Mouse (Mus musculus) heart, embryonic 11.5 days (tissue): ENCODE results near the gene Git2. TPM values are rescaled to one million over a fixed set of nuclear protein-coding genes. Genes with fewer than 3 reads are reported as not detected.
A peak's percentile ranks its signal among the peaks of the same experiment; 100 is the strongest.

Experiments
- ATAC-seq: fragments of 200-750 bp; cut with Nextera tagmentation; replicated peaks from 2 replicates; pipeline ENCODE4 v1.8.0; 2017; ENCODE audit warnings: moderate library complexity; ENCODE audit not compliant: insufficient number of reproducible peaks, low FRiP score, low TSS enrichment
- H3K27ac ChIP-seq: fragments of 300-500 bp; sonication (generic); 2 replicates; pipeline ENCODE4 v1.5.1; 2014; ENCODE audit warnings: mild to moderate bottlenecking, low read depth, low read length
- H3K27me3 ChIP-seq: fragments of 300-500 bp; sonication (generic); 2 replicates; pipeline ENCODE4 v1.6.1; 2014; ENCODE audit warnings: mild to moderate bottlenecking, low read length, mixed read lengths; ENCODE audit not compliant: control insufficient read depth, insufficient read depth
- H3K36me3 ChIP-seq: fragments of 300-500 bp; sonication (generic); 2 replicates; pipeline ENCODE4 v1.6.1; 2014; ENCODE audit warnings: mild to moderate bottlenecking, low read length, moderate library complexity, mixed read lengths; ENCODE audit not compliant: control insufficient read depth, insufficient read depth
- H3K4me1 ChIP-seq: fragments of 300-500 bp; sonication (generic); 2 replicates; pipeline ENCODE4 v1.6.1; 2014; ENCODE audit warnings: low read length; ENCODE audit not compliant: control insufficient read depth, insufficient read depth
- H3K4me2 ChIP-seq: fragments of 300-500 bp; sonication (generic); 2 replicates; pipeline ENCODE4 v1.6.1; 2014; ENCODE audit warnings: mild to moderate bottlenecking, moderate library complexity
- H3K4me3 ChIP-seq: fragments of 300-500 bp; sonication (generic); 2 replicates; pipeline ENCODE4 v1.5.1; 2014; ENCODE audit warnings: low read depth, low read length
- H3K9ac ChIP-seq: fragments of 300-500 bp; sonication (generic); 2 replicates; pipeline ENCODE4 v1.6.1; 2014; ENCODE audit warnings: mild to moderate bottlenecking, low read depth, low read length, moderate library complexity
- H3K9me3 ChIP-seq: fragments of 300-500 bp; sonication (generic); replicated peaks from 2 replicates; pipeline ENCODE4 v1.6.1; 2016; ENCODE audit warnings: low read length; ENCODE audit not compliant: control insufficient read depth
- WGBS: fragments of 180-500 bp; shearing (Covaris S2); extraction: QIAGEN DNeasy Blood & Tissue Kit; methylation state at CpG from one replicate; pipeline ENCODE4 v1.1.7; 2014; ENCODE audit not compliant: insufficient replicate concordance; 5-methylcytosine and 5-hydroxymethylcytosine counted together
- polyA plus RNA-seq: library from polyadenylated mRNA; unstranded; fragments of >200 nt; fragmentation: Nextera tagmentation; extraction: Ambion mirVana; gene quantifications from 2 replicates; pipeline ENCODE4 v1.2.1, GENCODE M21; 2014

The Git2 gene
- polyA plus RNA-seq, 1 experiment from 2014 or later, result 30.6 TPM

DNA sequence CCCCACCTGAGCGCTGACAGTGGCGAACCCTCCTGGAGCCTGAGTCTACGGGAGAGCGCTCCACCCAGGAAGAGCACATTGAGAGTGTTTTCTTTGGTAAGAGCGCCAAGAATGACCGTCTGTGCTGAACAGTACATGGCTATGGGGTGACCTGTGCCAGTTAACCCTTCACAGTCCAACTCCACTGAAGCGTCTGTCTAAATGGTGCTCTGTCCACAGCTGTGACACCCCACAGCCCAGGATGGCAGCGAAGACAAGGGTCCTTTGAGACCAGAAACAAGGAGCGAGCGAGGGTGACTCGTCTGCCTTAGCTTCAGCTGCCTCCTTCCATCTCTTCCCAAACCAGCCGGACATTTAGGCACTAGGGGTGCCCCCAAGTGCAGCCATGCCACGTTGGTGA lies 86.6 kb downstream of the Git2 start:
- no peak overlapping the region for H3K4me3 ChIP-seq
- 81% methylated on average over 13 of the region's 13 CpGs for WGBS
- peaks cover 14% of the 10 kb centered on the region for H3K4me1 ChIP-seq
- H3K36me3 ChIP-seq, result no peaks in the 10 kb centered on the region
- no peaks in the 10 kb centered on the region for H3K27me3 ChIP-seq
- no peaks in the 10 kb centered on the region for H3K9me3 ChIP-seq
- H3K27ac ChIP-seq, result no peak overlapping the region
- ATAC-seq, result no peak
- no peak overlapping the region for H3K4me2 ChIP-seq
- no peak overlapping the region for H3K9ac ChIP-seq

DNA sequence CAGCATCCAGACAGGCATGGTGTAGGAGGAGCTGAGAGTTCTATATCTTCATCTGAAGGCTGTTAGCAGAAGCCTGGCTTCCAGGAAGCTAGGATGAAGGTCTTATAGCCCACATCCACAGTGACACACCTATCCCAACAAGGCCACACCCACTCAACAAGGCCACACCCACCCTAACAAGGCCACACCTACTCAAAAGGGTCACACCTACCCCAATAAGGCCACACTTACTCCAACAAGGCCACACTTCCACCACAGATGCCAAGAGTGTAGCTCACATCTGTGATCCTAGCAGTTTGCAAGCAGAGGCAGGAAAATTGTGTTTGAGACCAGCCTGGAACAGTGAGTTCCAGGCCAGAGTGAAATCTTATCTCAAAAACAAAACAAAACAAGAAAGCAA lies 87.4 kb downstream of the Git2 start:
- Histone ChIP-seq H3K4me2 (no peak overlapping the region), H3K4me1 (peaks cover 14% of the 10 kb centered on the region), H3K36me3 (no peaks in the 10 kb centered on the region), H3K27ac (no peak overlapping the region), H3K9me3 (no peaks in the 10 kb centered on the region), H3K9ac (no peak overlapping the region), H3K27me3 (no peaks in the 10 kb centered on the region), H3K4me3 (no peak overlapping the region)
- no peak for ATAC-seq

DNA sequence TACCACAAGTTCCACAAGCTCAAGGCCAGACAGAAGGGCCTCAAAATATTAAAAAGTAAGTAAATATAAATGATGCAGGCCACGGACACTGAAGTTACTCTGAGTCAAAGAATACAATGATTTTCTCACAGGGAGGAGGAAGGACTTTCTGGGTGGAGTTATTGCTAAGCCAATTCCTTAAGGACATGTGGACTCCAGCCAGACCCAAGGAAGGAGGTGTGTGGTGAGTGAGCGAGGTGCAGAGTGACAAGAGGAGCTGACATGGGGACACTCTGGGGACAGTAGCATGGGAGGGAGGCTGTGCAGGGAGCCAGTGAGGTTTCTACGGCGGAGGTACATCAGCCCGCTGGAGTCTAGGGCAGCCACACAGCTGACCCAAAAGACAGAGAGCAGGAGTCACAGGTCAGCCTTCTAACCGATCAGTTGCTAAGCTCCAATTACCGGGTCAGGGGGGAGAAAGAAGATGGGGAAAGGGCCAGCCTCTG lies 88.5 kb downstream of the Git2 start:
- no peak for ATAC-seq

DNA sequence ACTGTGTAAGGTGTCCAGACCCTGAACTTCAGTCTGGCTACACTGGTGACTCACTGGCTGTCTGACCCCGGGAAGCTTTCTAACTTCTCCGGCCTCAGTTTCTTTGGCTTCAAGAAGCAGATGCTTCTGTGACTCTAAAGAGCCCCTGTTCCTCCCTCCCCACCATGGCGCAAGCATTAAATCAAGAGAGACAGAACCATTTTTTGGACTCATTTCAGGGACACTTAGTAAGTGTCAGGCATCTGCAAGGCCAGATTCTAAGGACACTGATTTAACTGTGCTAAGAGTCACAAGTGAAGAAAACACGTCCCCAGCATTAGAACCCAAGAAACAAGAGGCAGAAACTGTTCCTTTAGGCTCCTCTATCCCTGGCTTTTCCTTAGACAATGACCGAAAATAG lies 89.3 kb downstream of the Git2 start:
- Histone ChIP-seq H3K27ac (no peak overlapping the region), H3K27me3 (no peaks in the 10 kb centered on the region), H3K9me3 (no peaks in the 10 kb centered on the region), H3K4me3 (no peak overlapping the region), H3K36me3 (no peaks in the 10 kb centered on the region), H3K4me1 (peaks cover 21% of the 10 kb centered on the region), H3K4me2 (no peak overlapping the region), H3K9ac (no peak overlapping the region)
- WGBS, result 81% methylated on average over 5 of the region's 5 CpGs
- no peak for ATAC-seq

More for the DNA sequence above, 88.5 kb downstream of the Git2 start:
- Histone ChIP-seq H3K36me3 (no peaks in the 10 kb centered on the region), H3K4me1 (peaks cover 17% of the 10 kb centered on the region), H3K4me3 (no peak overlapping the region), H3K9ac (no peak overlapping the region), H3K9me3 (no peaks in the 10 kb centered on the region), H3K27me3 (no peaks in the 10 kb centered on the region), H3K27ac (no peak overlapping the region), H3K4me2 (no peak overlapping the region)
- 61% methylated on average over 7 of the region's 7 CpGs for whole genome bisulfite sequencing

DNA sequence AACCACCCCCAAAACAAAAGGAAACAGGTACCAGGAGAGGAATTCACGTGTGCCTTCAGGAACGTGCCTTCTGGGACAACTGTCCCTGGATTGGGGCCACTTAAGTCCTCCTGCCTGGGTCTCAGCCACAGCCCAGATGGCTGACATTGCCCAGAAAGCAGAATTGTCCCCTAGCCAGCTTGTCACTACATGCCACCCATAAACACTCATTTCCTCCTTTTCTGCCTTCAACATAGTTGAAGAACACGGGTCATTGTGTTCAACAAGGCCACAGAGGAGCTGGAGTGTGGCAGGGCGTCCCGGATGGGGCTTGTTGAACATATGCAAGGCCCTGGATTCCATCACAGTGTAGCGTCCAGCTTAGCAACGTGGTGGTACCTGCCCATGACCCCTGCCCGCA lies 93.6 kb downstream of the Git2 start:
- no peaks in the 10 kb centered on the region for H3K36me3 ChIP-seq
- no peak for ATAC-seq
- H3K27me3 ChIP-seq, result no peaks in the 10 kb centered on the region
- 65% methylated on average over 8 of the region's 8 CpGs for WGBS
- H3K4me1 ChIP-seq, result peaks cover 23% of the 10 kb centered on the region
- H3K4me2 ChIP-seq, result no peak overlapping the region
- H3K4me3 ChIP-seq, result no peak overlapping the region
- H3K9me3 ChIP-seq, result no peaks in the 10 kb centered on the region
- no peak overlapping the region for H3K27ac ChIP-seq
- H3K9ac ChIP-seq, result no peak overlapping the region

DNA sequence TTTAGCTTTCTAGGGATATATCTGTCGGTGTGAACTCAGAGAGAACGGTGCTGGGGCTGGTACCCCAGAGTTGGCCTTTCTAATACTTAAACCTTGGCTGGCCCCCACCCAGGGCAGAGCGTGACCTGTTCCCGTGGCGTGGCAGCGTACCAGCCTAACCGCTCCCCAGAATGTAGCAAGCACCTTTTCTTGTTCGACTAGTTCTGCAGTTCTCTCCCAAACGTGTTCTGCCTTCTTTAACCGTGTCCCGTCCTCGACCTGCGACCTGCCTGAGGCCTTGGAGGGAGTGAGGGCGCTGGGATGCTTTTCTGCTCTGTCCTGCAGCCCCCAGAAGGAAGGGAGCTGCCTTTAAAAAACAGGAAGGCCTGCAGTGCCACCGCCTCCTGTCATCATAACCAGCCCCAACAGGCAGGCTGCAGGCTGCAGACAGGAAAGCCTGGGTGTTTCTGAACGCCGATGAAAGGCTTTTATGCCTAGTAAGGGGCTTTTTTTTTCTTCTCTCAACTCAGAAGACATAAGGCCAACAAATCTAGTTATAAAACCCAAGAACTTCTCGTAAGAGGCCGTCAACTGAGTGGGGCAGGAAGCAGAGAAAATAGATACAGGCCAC lies 94.5 kb downstream of the Git2 start:
- H3K4me3 ChIP-seq, result no peak overlapping the region
- no peak overlapping the region for H3K4me2 ChIP-seq
- H3K27ac ChIP-seq, result no peak overlapping the region
- 63% methylated on average over 19 of the region's 19 CpGs for WGBS
- ATAC-seq, result no peak
- no peaks in the 10 kb centered on the region for H3K36me3 ChIP-seq
- H3K9me3 ChIP-seq, result no peaks in the 10 kb centered on the region
- no peak overlapping the region for H3K9ac ChIP-seq
- no peaks in the 10 kb centered on the region for H3K27me3 ChIP-seq
- H3K4me1 ChIP-seq, result peaks cover 23% of the 10 kb centered on the region

DNA sequence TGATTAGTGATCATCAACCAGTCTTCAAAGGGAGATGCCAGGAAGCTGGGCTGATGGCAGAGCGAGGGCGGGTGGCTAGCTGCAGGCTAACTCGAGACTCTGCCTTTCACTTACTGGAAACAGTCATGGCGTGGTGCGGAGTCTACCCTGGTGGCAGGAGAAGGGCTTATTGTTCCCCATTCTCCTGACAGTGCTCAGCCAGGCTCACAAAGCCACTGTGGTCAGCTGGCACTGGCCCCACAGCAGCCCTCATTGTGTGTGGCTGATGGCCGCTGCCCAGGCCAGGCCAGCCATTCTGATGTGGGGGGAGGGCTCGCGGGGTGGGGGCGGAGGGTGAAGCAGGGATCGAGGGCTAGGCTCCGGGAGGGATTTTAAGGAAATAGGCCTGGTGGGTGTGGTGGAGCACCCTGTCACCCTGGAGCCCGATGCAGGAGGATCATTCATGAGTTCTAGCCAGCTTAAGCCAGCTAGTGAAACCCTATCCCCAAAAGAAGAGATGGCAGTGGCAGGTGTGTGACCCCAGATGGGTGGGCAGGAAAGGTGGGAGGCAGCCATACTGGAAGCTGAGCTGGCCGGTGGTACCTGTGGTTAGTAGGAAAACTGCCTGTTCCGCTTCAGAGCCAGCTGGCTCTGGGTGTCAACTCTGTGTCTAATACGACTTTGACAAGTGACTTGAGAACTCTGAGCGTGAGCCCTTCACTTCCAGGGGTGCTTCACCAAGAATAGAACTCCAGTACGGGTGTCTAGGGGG lies 95.3 kb downstream of the Git2 start:
- Histone ChIP-seq H3K4me1 (peaks cover 23% of the 10 kb centered on the region), H3K27me3 (no peaks in the 10 kb centered on the region), H3K9me3 (no peaks in the 10 kb centered on the region), H3K27ac (0 out of 2 replicates have a peak overlapping the region, but pooled peaks have one; percentile 10), H3K36me3 (no peaks in the 10 kb centered on the region), H3K4me3 (no peak overlapping the region), H3K9ac (no peak overlapping the region), H3K4me2 (no peak overlapping the region)
- 67% methylated on average over 17 of the region's 17 CpGs for WGBS
- no peak for ATAC-seq
